Mouse (Mus musculus): Measurements from ENCODE around the gene Gm45799. TPM values are rescaled to one million over a fixed set of nuclear protein-coding genes. Genes with fewer than 3 reads are reported as not detected.

Gm45799 gene
- 6.7 and 18.0 TPM in 2 replicates for total RNA-seq (2015)
- total RNA-seq (2017) = 6.0 and 6.6 TPM in 2 replicates

GRCm38 (mm10) chr7:105640233-105640893 lies at the start of gene Gm45799, which contains the start of gene Arfip2:
TSS of gene Gm45799 (plus strand) at chr7:105640552.
TSS of gene Arfip2 (minus strand) at chr7:105640416.
- peak; percentile 80 for ATAC-seq (ENCODE audit: poor library complexity, severe bottlenecking)

DNA sequence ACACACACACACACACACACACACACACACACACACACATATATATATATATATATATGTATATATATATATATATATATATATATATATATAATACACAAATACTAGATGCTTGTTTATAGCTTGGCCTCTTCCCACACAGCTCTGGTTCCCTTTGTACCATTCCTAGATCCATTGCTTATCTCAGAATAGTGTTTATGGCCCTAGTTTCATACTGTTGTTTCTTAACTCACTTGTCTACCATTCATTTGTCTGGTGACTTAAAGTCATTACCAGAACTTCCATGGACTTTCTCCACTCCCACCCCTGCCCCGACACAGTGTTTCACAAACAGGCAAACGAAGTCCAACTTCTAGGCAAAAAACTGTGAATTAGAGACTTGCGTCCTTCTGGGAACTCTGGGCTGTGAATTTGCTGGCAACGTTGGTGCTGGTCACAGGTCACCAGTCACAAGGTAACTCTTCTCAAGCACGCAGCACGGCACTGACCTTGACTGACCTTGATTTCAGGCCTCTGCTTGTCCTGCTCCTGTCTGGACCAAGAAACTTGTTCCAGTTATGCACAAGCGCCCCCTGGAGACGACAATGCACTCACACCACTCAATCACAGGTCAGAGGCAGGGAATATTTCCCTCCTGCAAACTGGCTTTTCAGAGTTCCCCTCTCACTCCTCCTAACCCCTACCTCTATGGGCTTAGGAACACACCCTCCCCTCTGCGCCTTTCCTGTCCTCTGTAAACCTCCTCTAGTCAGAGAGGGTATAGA lies 37.3 kb upstream of the Gm45799 start:
- ATAC-seq (ENCODE audit: poor library complexity, severe bottlenecking) = peak; percentile 94

- ATAC-seq (ENCODE audit: poor library complexity, severe bottlenecking) = peak; percentile 39
These were observed 31.9 kb upstream of the Gm45799 start for GRCm38 (mm10) chr7:105608467-105608866.

- no peak for ATAC-seq (ENCODE audit: poor library complexity, severe bottlenecking)
These were observed 28.6 kb upstream of the Gm45799 start for GRCm38 (mm10) chr7:105611767-105612166.

DNA sequence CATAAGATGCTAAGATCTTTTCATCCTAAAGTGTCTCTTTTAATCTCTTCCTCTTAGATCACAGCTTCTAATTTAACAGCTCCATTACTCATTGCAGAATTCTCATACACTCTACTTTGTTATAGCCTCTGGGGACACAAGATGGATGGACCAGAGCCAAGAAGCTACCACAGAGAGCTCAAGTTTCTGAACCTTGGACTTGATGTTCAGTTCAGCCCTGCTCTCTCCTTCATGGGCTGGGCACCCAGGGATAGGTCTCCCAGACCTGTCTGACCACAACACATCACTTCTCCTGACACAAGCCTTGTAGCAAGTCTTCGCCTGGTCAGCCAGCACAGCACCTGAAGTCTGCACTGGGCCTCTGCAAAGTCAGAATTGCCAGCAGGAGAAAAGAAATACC lies 26.0 kb upstream of the Gm45799 start:
- no peak for ATAC-seq (ENCODE audit: poor library complexity, severe bottlenecking)

DNA sequence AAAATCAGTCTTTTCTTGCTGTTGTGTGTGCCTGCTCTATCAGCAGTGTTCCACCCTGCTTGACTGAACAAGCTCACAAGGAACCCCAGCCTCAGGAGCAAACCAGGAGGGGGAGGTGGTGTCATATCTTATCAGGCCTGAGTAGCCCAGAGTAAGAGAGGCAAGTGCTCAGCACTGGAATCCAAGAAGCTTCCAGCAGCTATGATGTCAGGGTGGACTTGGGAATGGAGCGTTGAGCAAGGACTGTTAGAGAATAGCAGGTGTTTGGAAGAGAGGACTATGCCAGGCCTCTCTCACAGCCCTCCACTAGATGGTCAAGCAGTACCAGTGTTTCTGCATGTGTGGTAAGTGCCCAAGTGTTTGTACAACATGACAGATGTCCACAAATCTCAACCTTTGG lies 24.6 kb upstream of the Gm45799 start:
- ATAC-seq (ENCODE audit: poor library complexity, severe bottlenecking) = no peak

DNA sequence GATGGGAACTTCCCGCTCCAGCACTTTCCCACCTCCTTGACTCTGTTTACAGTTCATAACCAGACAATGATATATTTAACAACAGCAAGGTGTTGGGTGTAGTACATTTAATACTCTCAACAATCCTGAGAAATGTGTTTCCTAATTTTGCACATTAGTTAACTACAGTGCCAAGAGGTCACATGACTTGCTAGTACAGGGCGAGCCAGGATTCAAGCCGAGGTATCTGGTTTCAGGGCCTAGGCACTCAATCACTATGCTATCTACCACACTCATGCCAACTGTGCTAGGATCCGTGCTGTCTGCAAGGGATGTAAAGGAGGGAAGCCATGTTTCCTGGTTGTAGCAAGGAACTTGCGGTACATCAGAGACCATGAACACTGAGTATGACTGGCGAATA lies 23.8 kb upstream of the Gm45799 start:
- no peak for ATAC-seq (ENCODE audit: poor library complexity, severe bottlenecking)

DNA sequence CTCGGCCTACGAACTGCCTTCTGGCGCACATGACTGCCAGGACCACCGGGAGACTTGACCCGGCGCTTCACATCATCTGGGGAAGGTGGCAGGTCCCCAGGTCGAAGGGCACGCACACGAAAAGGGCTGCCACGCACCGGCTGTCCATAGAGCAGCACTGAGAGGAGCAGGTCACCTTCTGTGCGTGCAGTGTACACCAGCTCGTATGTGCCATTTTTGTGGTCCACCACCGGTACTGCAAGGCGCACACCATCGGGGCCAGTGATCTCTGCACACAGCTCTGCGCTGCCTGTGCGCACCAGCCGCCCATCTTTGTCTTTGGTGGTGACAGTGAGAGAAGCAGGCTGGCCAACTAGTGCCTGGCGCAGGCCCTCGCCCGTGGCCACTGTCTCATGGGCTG lies 22.5 kb upstream of the Gm45799 start:
- ATAC-seq (ENCODE audit: poor library complexity, severe bottlenecking) = no peak

GRCm38 (mm10) chr7:105619701-105620100 lies 20.7 kb upstream of the Gm45799 start:
- no peak for ATAC-seq (ENCODE audit: poor library complexity, severe bottlenecking)

- ATAC-seq (ENCODE audit: poor library complexity, severe bottlenecking) = no peak
These were observed 19.3 kb upstream of the Gm45799 start for GRCm38 (mm10) chr7:105621053-105621452.

DNA sequence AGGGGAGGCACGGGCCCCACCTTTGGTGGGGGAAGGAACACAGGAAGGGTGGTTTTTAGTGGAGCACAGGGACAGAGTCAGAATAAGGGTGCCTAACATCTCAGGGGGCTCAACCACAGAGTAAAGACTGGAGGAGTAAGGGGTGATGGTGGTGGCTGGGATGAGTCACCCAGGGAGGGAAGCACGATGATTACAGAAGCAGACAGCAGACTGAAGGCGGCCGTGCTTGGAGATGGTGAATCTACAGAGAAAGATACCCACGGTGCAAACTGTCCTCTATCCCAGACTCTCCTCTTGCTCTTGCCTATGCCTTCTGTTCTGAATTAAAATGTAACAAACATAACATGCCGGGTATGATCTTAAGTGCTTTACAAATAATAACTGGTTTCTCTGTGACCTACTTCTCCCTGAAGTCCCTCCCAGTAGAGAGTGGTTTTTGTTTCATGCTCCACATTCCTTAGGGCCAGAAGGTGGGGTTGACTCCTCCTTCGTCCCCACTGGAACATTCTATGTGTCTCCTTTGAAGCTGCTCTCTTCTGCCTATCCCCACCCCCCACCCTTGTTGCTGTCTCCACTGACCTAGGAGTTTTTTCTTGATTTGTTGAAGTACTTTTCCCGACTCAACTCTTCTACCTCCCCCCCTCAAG lies 18.6 kb upstream of the Gm45799 start:
- ATAC-seq (ENCODE audit: poor library complexity, severe bottlenecking) = no peak

- ATAC-seq (ENCODE audit: poor library complexity, severe bottlenecking) = no peak
These were observed 15.0 kb upstream of the Gm45799 start for GRCm38 (mm10) chr7:105625397-105625796.

- peak; percentile 34 for ATAC-seq (ENCODE audit: poor library complexity, severe bottlenecking)
These were observed 11.7 kb upstream of the Gm45799 start for GRCm38 (mm10) chr7:105628633-105629032.

GRCm38 (mm10) chr7:105632551-105632972 lies 7.8 kb upstream of the Gm45799 start:
- no peak for ATAC-seq (ENCODE audit: poor library complexity, severe bottlenecking)

DNA sequence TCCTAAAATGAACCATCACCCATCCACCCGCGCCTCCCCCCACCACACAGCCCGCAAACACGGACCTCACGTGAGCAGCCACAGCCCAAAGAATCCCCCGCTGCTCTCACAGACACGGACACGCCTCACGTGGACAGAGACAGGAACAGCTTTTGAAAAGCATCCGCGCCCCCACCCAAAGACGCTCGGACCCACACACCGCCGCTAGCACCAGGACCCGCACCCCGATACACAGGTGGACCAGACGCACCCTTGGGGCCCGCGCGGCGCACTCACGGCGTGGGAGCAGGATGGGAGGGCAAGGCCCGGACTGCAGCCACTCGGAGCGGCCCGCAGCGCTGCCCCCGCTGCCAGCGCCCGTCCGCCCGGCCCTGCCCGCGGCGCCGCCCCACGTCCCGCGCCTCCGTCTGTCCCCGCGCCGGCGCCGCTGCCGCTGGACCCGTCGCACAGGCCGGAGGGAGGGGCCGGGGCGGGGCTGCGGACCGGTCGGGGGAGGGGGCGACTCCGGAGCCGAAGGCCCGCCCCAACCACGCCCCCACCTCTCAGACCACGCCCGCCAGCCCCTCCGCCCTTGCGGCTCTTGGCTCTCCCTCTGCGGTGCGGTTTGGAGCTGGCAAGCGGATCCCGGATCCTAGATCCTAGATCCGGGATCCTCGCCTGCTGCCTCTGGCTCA lies 7.1 kb upstream of the Gm45799 start, which contains the start of gene Trim3:
Gene Trim3 (minus strand): TSS at position 445 of the 674 bp plus-strand sequence.
- ATAC-seq (ENCODE audit: poor library complexity, severe bottlenecking) = peak; percentile 78

- peak; percentile 4; the same call in 1 of the 2 replicates for ATAC-seq (ENCODE audit: poor library complexity, severe bottlenecking)
These were observed 6.6 kb upstream of the Gm45799 start for GRCm38 (mm10) chr7:105633801-105634135.

DNA sequence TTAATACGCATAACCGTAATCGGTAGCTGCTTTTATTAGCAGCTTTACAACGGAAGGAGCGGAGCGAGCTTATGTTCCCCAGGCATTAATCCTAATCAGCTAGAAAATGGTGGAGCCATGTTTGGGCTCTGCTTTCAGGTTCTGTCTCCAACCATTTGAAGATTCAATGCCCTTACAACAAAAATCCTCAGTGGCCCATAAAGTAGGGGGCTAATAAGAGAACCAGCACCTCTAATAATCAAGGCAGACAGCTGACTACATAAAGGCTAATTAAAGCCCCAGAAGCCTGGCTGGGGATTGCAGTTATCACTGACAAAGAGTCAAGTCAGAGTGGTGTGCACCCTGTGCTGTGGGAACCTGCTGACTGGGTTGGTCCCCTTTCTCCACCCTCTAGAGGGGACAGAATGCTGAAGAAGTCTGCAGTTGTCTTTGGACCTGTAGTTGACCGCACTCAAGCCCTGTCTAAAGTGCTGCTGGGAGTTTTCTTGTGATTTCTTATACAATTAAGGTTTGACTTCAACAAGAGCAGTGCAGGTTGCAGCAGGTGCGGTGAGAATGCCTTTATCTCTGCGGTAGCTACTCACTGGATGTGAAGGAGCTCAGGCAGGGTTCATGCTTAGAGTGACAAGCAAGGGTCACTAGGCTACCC lies 6.0 kb upstream of the Gm45799 start:
- ATAC-seq (ENCODE audit: poor library complexity, severe bottlenecking) = no peak

DNA sequence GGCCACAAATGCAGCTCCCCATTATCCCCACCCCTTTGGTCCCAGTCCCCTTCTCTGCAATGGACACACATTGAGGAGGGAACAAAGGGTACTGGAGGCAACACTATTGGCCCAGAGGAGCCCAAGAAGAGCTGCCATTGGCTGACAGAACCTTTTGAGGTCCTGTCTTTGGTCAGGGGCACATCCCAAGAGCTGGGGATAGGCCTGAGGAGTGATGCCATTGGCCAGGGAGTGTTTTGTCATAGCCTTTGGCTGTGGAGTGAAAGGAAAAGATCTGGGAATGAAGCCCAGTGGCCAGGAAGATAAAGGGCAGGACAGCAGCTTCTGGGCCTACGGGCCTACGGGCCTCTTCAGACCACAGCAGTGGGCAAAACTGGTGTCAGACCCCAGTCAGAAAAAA lies 4.6 kb upstream of the Gm45799 start:
- no peak for ATAC-seq (ENCODE audit: poor library complexity, severe bottlenecking)

DNA sequence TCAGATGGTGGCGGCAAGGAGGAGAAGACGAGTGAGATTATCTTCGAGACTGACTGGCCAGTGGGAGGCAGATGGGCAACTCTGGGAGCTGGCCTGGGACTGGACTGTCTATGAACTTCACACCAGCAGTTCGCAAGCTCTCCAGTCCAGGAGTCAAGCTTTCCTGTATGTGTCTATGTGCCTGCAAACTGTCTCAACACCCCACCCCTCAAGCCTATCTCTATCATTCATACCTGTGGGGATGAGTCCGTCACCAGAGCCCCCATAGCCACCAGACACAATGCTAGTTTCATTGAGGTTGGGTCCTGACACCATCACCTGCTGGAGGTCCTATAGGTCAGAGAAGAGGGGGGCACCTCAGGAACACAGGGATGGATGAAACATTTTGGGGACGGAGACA lies 1.6 kb upstream of the Gm45799 start:
- no peak for ATAC-seq (ENCODE audit: poor library complexity, severe bottlenecking)

GRCm38 (mm10) chr7:105639304-105639703 lies 1.0 kb upstream of the Gm45799 start:
- ATAC-seq (ENCODE audit: poor library complexity, severe bottlenecking) = no peak

GRCm38 (mm10) chr7:105639756-105640155 lies 596 bp upstream of the Gm45799 start, which contains the start of gene Timm10b:
TSS of gene Timm10b (plus strand) at chr7:105640056.
- peak; percentile 1 for ATAC-seq (ENCODE audit: poor library complexity, severe bottlenecking)

Measured in megakaryocyte, adult 5-6 weeks (primary cell).